Mouse (Mus musculus): ENCODE measurements around the gene Med8. TPM values are rescaled to one million over a fixed set of nuclear protein-coding genes. Genes with fewer than 3 reads are reported as not detected.

Med8 gene
- polyA plus RNA-seq (2014; fragmentation: Nextera tagmentation; extraction: Ambion mirVana), result 166 and 176 TPM in 2 replicates

- DNase-seq (ENCODE audit: low spot score, missing footprints) (peak; percentile 97), ATAC-seq (ENCODE audit: low FRiP score) (peak; percentile 97)
- Histone ChIP-seq H3K9ac (ENCODE audit: low read length) (peak within 1 kb of the TSS; percentile 91), H3K36me3 (ENCODE audit: control insufficient read depth, insufficient read depth, low read length) (peaks cover 9% of the 10 kb centered on the region), H3K4me3 (ENCODE audit: low read depth, low read length) (peak within 1 kb of the TSS; percentile 88), H3K27ac (ENCODE audit: low read depth, low read length) (no peak within 1 kb of the TSS), H3K9me3 (ENCODE audit: control insufficient read depth, low read length) (no peaks in the 10 kb centered on the region), H3K27me3 (ENCODE audit: control insufficient read depth, insufficient read depth, low read length) (no peaks in the 10 kb centered on the region), H3K4me2 (peak within 1 kb of the TSS; percentile 93), H3K4me1 (ENCODE audit: control insufficient read depth, insufficient read depth, low read length) (peaks cover 16% of the 10 kb centered on the region)
- WGBS, result under 1% methylated on average over 53 of the region's 53 CpGs
Measured at GRCm38 (mm10) chr4:118409142-118409900, at the start of gene Med8, which contains the start of gene Szt2. Gene Med8, plus strand, starts transcription at chr4:118409337. Gene Szt2, minus strand, starts transcription at chr4:118409273.

- Histone ChIP-seq H3K36me3 (ENCODE audit: control insufficient read depth, insufficient read depth, low read length) (peaks cover 6% of the 10 kb centered on the region), H3K4me1 (ENCODE audit: control insufficient read depth, insufficient read depth, low read length) (peaks cover 12% of the 10 kb centered on the region), H3K9ac (ENCODE audit: low read length) (peak overlapping the region; percentile 89), H3K27me3 (ENCODE audit: control insufficient read depth, insufficient read depth, low read length) (no peaks in the 10 kb centered on the region), H3K4me2 (peak overlapping the region; percentile 94), H3K4me3 (ENCODE audit: low read depth, low read length) (peak overlapping the region; percentile 61), H3K27ac (ENCODE audit: low read depth, low read length) (peak overlapping the region; percentile 82), H3K9me3 (ENCODE audit: control insufficient read depth, low read length) (no peaks in the 10 kb centered on the region)
- peak; percentile 97 for DNase-seq (ENCODE audit: low spot score, missing footprints)
- under 1% methylated on average over 52 of the region's 54 CpGs for WGBS
- ATAC-seq (ENCODE audit: low FRiP score), result peak; percentile 89
Measured at GRCm38 (mm10) chr4:118359896-118360720, 49.0 kb upstream of the Med8 start.

GRCm38 (mm10) chr4:118361451-118361850, 47.7 kb upstream of the Med8 start:
- Histone ChIP-seq H3K36me3 (ENCODE audit: control insufficient read depth, insufficient read depth, low read length) (peaks cover 10% of the 10 kb centered on the region), H3K4me1 (ENCODE audit: control insufficient read depth, insufficient read depth, low read length) (peaks cover 12% of the 10 kb centered on the region), H3K4me3 (ENCODE audit: low read depth, low read length) (no peak overlapping the region), H3K4me2 (no peak overlapping the region), H3K27me3 (ENCODE audit: control insufficient read depth, insufficient read depth, low read length) (no peaks in the 10 kb centered on the region), H3K27ac (ENCODE audit: low read depth, low read length) (no peak overlapping the region), H3K9me3 (ENCODE audit: control insufficient read depth, low read length) (no peaks in the 10 kb centered on the region), H3K9ac (ENCODE audit: low read length) (no peak overlapping the region)
- DNase-seq (ENCODE audit: low spot score, missing footprints), result peak; percentile 68
- 88% methylated on average over 5 of the region's 5 CpGs for WGBS
- ATAC-seq (ENCODE audit: low FRiP score), result no peak

DNA sequence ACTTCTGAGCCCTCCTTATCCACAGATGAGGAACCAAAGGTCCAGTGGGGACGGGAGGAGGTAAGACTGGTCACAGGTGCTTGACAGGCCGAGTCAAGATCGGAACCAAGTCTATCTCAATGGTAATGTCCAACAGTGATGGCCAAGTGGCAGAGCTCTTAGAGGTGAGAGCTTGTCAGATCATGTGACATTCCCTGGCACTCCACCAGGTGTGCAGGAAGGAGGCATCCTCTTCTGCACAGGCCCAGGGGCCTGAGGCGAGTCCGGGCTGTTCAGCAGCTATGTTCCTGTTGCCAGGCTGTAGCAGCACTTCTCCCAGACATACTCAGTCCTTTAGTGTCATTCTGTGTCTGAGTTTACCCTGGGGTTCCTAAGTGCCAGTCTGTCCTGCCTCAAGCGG, 46.3 kb upstream of the Med8 start:
- Histone ChIP-seq H3K4me1 (ENCODE audit: control insufficient read depth, insufficient read depth, low read length) (peaks cover 12% of the 10 kb centered on the region), H3K27me3 (ENCODE audit: control insufficient read depth, insufficient read depth, low read length) (no peaks in the 10 kb centered on the region), H3K27ac (ENCODE audit: low read depth, low read length) (no peak overlapping the region), H3K9ac (ENCODE audit: low read length) (no peak overlapping the region), H3K36me3 (ENCODE audit: control insufficient read depth, insufficient read depth, low read length) (peaks cover 10% of the 10 kb centered on the region), H3K4me3 (ENCODE audit: low read depth, low read length) (no peak overlapping the region), H3K4me2 (no peak overlapping the region), H3K9me3 (ENCODE audit: control insufficient read depth, low read length) (no peaks in the 10 kb centered on the region)
- no peak for ATAC-seq (ENCODE audit: low FRiP score)
- WGBS, result 88% methylated on average over 6 of the region's 6 CpGs
- no peak for DNase-seq (ENCODE audit: low spot score, missing footprints)

DNA sequence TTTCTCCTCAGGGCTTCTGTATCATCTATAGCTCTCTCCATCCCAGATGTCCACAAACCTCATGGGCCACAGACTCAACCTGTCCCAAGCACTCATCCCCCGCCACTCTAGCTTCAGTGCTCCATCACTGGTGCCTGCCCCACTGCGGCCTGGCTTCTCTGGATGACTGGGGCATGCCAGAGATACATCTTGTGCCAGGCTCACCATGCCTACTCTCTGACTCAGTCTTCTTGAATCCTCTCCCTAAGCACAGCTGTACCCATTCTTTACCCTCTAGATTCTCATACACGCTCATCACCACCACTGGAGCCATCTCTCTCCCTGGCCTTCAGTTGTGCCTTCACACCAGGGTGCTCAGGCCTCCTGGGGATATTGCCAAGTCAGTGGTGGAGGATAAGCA, 45.2 kb upstream of the Med8 start:
- no peak overlapping the region for H3K4me3 ChIP-seq (ENCODE audit: low read depth, low read length)
- H3K36me3 ChIP-seq (ENCODE audit: control insufficient read depth, insufficient read depth, low read length), result peaks cover 10% of the 10 kb centered on the region
- no peak overlapping the region for H3K4me2 ChIP-seq
- H3K27me3 ChIP-seq (ENCODE audit: control insufficient read depth, insufficient read depth, low read length), result no peaks in the 10 kb centered on the region
- H3K9ac ChIP-seq (ENCODE audit: low read length), result no peak overlapping the region
- no peak for ATAC-seq (ENCODE audit: low FRiP score)
- H3K4me1 ChIP-seq (ENCODE audit: control insufficient read depth, insufficient read depth, low read length), result peaks cover 12% of the 10 kb centered on the region
- H3K27ac ChIP-seq (ENCODE audit: low read depth, low read length), result no peak overlapping the region
- no peaks in the 10 kb centered on the region for H3K9me3 ChIP-seq (ENCODE audit: control insufficient read depth, low read length)
- DNase-seq (ENCODE audit: low spot score, missing footprints), result peak; percentile 26
- WGBS, result 97% methylated on average over 3 of the region's 3 CpGs

GRCm38 (mm10) chr4:118364641-118365040, 44.5 kb upstream of the Med8 start:
- no peak overlapping the region for H3K4me3 ChIP-seq (ENCODE audit: low read depth, low read length)
- no peaks in the 10 kb centered on the region for H3K9me3 ChIP-seq (ENCODE audit: control insufficient read depth, low read length)
- ATAC-seq (ENCODE audit: low FRiP score) (no peak), DNase-seq (ENCODE audit: low spot score, missing footprints) (peak; percentile 70)
- 96% methylated on average over 13 of the region's 13 CpGs for WGBS
- no peak overlapping the region for H3K9ac ChIP-seq (ENCODE audit: low read length)
- peaks cover 7% of the 10 kb centered on the region for H3K4me1 ChIP-seq (ENCODE audit: control insufficient read depth, insufficient read depth, low read length)
- H3K36me3 ChIP-seq (ENCODE audit: control insufficient read depth, insufficient read depth, low read length), result peaks cover 12% of the 10 kb centered on the region
- no peak overlapping the region for H3K4me2 ChIP-seq
- no peaks in the 10 kb centered on the region for H3K27me3 ChIP-seq (ENCODE audit: control insufficient read depth, insufficient read depth, low read length)
- H3K27ac ChIP-seq (ENCODE audit: low read depth, low read length), result no peak overlapping the region

DNA sequence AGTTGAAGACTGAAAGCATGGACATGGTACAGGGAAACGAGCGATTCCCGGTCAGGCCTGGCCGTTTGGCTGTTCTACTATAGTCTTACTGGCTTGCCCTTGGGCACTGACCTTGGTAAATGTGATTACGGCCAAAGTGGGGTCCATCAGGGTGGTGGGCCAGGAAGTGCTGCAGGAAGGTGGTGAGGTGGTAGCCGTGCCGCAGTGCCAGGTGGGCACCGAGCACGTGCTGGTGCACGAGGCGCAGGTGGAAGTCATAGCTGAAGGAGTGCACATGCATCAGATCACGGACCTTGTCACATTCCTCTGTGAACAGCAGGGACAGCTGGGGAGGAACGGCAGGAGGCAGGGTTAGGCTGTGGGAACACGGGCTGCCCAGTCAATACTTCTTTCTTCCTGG, 43.1 kb upstream of the Med8 start:
- H3K4me2 ChIP-seq, result no peak overlapping the region
- DNase-seq (ENCODE audit: low spot score, missing footprints) (no peak), ATAC-seq (ENCODE audit: low FRiP score) (no peak)
- no peaks in the 10 kb centered on the region for H3K9me3 ChIP-seq (ENCODE audit: control insufficient read depth, low read length)
- WGBS, result 87% methylated on average over 14 of the region's 14 CpGs
- H3K4me1 ChIP-seq (ENCODE audit: control insufficient read depth, insufficient read depth, low read length), result no peaks in the 10 kb centered on the region
- peaks cover 12% of the 10 kb centered on the region for H3K36me3 ChIP-seq (ENCODE audit: control insufficient read depth, insufficient read depth, low read length)
- no peaks in the 10 kb centered on the region for H3K27me3 ChIP-seq (ENCODE audit: control insufficient read depth, insufficient read depth, low read length)
- H3K9ac ChIP-seq (ENCODE audit: low read length), result no peak overlapping the region
- H3K27ac ChIP-seq (ENCODE audit: low read depth, low read length), result no peak overlapping the region
- H3K4me3 ChIP-seq (ENCODE audit: low read depth, low read length), result no peak overlapping the region

DNA sequence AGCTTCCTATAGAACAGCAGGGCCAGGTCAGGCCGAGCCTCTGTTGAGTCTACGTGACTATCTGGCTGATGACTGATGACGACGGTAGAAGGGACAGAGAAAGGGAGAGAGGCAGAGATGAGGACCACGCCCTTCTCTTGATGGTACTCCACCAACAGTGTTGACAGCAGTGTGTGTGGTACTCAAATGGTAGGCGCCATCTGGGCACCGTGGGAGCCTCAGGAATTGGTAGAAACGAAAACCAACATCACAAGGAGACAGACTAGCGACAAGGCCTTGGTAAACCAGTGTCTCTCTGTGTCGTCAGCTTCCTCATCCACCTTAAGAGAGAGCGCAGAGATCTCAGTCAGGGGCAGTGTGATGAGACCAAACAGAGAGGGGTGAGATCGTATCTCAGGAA, 41.6 kb upstream of the Med8 start:
- Histone ChIP-seq H3K36me3 (ENCODE audit: control insufficient read depth, insufficient read depth, low read length) (peaks cover 22% of the 10 kb centered on the region), H3K4me3 (ENCODE audit: low read depth, low read length) (no peak overlapping the region)
- 91% methylated on average over 12 of the region's 12 CpGs for WGBS

GRCm38 (mm10) chr4:118368616-118369015, 40.5 kb upstream of the Med8 start:
- H3K4me2 ChIP-seq, result no peak overlapping the region
- no peaks in the 10 kb centered on the region for H3K27me3 ChIP-seq (ENCODE audit: control insufficient read depth, insufficient read depth, low read length)
- no peaks in the 10 kb centered on the region for H3K9me3 ChIP-seq (ENCODE audit: control insufficient read depth, low read length)
- 92% methylated on average over 3 of the region's 3 CpGs for WGBS
- H3K9ac ChIP-seq (ENCODE audit: low read length), result no peak overlapping the region
- no peak overlapping the region for H3K4me3 ChIP-seq (ENCODE audit: low read depth, low read length)
- H3K4me1 ChIP-seq (ENCODE audit: control insufficient read depth, insufficient read depth, low read length), result no peaks in the 10 kb centered on the region
- no peak overlapping the region for H3K27ac ChIP-seq (ENCODE audit: low read depth, low read length)
- H3K36me3 ChIP-seq (ENCODE audit: control insufficient read depth, insufficient read depth, low read length), result peaks cover 25% of the 10 kb centered on the region
- no peak for DNase-seq (ENCODE audit: low spot score, missing footprints)
- ATAC-seq (ENCODE audit: low FRiP score), result no peak

More for the DNA sequence above, 41.6 kb upstream of the Med8 start:
- DNase-seq (ENCODE audit: low spot score, missing footprints) (peak; percentile 54), ATAC-seq (ENCODE audit: low FRiP score) (no peak)
- H3K4me1 ChIP-seq (ENCODE audit: control insufficient read depth, insufficient read depth, low read length), result no peaks in the 10 kb centered on the region
- H3K9ac ChIP-seq (ENCODE audit: low read length), result no peak overlapping the region
- H3K9me3 ChIP-seq (ENCODE audit: control insufficient read depth, low read length), result no peaks in the 10 kb centered on the region
- H3K4me2 ChIP-seq, result no peak overlapping the region
- no peak overlapping the region for H3K27ac ChIP-seq (ENCODE audit: low read depth, low read length)
- no peaks in the 10 kb centered on the region for H3K27me3 ChIP-seq (ENCODE audit: control insufficient read depth, insufficient read depth, low read length)
